Mouse (Mus musculus): ENCODE measurements around the gene Ror1.

- TF ChIP-seq CTCF (IDR thresholded peaks at IDR 0.05; ENCODE audit: insufficient read depth, low read length) (no peak), POLR2A (IDR thresholded peaks at IDR 0.05; ENCODE audit: borderline replicate concordance, extremely low read depth, low read depth, low read length) (no peak)
These were observed 181.4 kb downstream of the Ror1 start for GRCm38 (mm10) chr4:100276970-100277369.

Data from lung, adult 2 months (tissue).